Comparison of ENCODE assay signal across 12 mouse cellular contexts in genomic region chr17:45208596-45209386, GRCm38 (mm10).
DNase-seq lines count a peak whose midpoint lies in the region; ATAC-seq and TF ChIP-seq lines count a peak whose summit lies in the region.
"Had no signal": no experiment of that assay in that cellular context is flagged by ENCODE, and none has a peak within 500 bp of the region (broad histone marks: within the 10 kb centered on the region; RNA-seq: fewer than 3 reads in every experiment).

No protein-coding gene starts in this region.

- 45% methylated on average over 14 of the region's 14 CpGs for WGBS in forebrain, embryonic 14.5 days
- WGBS in forebrain, embryonic 11.5 days, result 57% methylated on average over 14 of the region's 14 CpGs
- 49% methylated on average over 14 of the region's 14 CpGs for WGBS in embryonic facial prominence, embryonic 10.5 days
- 30% methylated on average over 14 of the region's 14 CpGs for WGBS in midbrain, embryonic 15.5 days

- no peak overlapping the region for H3K9ac ChIP-seq in forebrain, embryonic 14.5 days (ENCODE audit: low read length)
- no peak overlapping the region for H3K9ac ChIP-seq in forebrain, embryonic 11.5 days (ENCODE audit: low read length)
- no peak overlapping the region for H3K9ac ChIP-seq in midbrain, embryonic 15.5 days
- H3K9ac ChIP-seq: liver, embryonic 14.5 days had no signal

- H3K4me2 ChIP-seq in forebrain, embryonic 14.5 days (ENCODE audit: low read length), result no peak overlapping the region
- no peak overlapping the region for H3K4me2 ChIP-seq in forebrain, embryonic 11.5 days (ENCODE audit: low read depth, low read length, severe bottlenecking)
- H3K4me2 ChIP-seq in midbrain, embryonic 15.5 days, result no peak overlapping the region
- H3K4me2 ChIP-seq: heart, embryonic 11.5 days had no signal

- H3K9me3 ChIP-seq in forebrain, embryonic 14.5 days (replicated peaks; ENCODE audit: control insufficient read depth, low read length), result no peaks in the 10 kb centered on the region
- no peaks in the 10 kb centered on the region for H3K9me3 ChIP-seq in forebrain, embryonic 11.5 days (ENCODE audit: control insufficient read depth, low read length)
- no peaks in the 10 kb centered on the region for H3K9me3 ChIP-seq in embryonic facial prominence, embryonic 10.5 days
- no peaks in the 10 kb centered on the region for H3K9me3 ChIP-seq in midbrain, embryonic 15.5 days

- H3K27ac ChIP-seq in forebrain, embryonic 14.5 days (ENCODE audit: low read depth, low read length), result no peak overlapping the region
- no peak overlapping the region for H3K27ac ChIP-seq in forebrain, embryonic 11.5 days (ENCODE audit: low read depth, low read length)
- H3K27ac ChIP-seq in embryonic facial prominence, embryonic 10.5 days (replicated peaks), result 0 out of 2 replicates have a peak overlapping the region, but pooled peaks have one; percentile 4
- peak overlapping the region; percentile 61 for H3K27ac ChIP-seq in layer of hippocampus, adult 2 months
- no peak overlapping the region for H3K27ac ChIP-seq in midbrain, embryonic 15.5 days
- H3K27ac ChIP-seq: liver, embryonic 14.5 days had no signal

- H3K27me3 ChIP-seq in forebrain, embryonic 14.5 days (replicated peaks; ENCODE audit: control insufficient read depth, insufficient read depth, low read length), result no peaks in the 10 kb centered on the region
- H3K27me3 ChIP-seq in forebrain, embryonic 11.5 days (ENCODE audit: control insufficient read depth, insufficient read depth, low read length), result no peaks in the 10 kb centered on the region
- H3K27me3 ChIP-seq in embryonic facial prominence, embryonic 10.5 days (replicated peaks; ENCODE audit: low read depth, poor library complexity, severe bottlenecking), result no peaks in the 10 kb centered on the region
- no peaks in the 10 kb centered on the region for H3K27me3 ChIP-seq in midbrain, embryonic 15.5 days (replicated peaks)

- peak; percentile 13 for DNase-seq in forebrain, embryonic 14.5 days (ENCODE audit: low spot score)
- DNase-seq in forebrain, embryonic 11.5 days (ENCODE audit: low spot score), result no peak
- DNase-seq in embryonic facial prominence, embryonic 10.5 days (ENCODE audit: low spot score), result no peak
- DNase-seq in layer of hippocampus, adult 2 months (ENCODE audit: low spot score in 2 of 2), result peak; percentile 23 to 45
- no peak for DNase-seq in right cerebral cortex, postnatal 10 days (ENCODE audit: low spot score in 2 of 2)
- DNase-seq in MN1 (ENCODE audit: low spot score), result no peak
- DNase-seq: lung, postnatal 4 days had no signal

- no peaks in the 10 kb centered on the region for H3K4me1 ChIP-seq in forebrain, embryonic 14.5 days (ENCODE audit: control insufficient read depth, insufficient read depth, low read length)
- no peaks in the 10 kb centered on the region for H3K4me1 ChIP-seq in forebrain, embryonic 11.5 days (replicated peaks; ENCODE audit: control insufficient read depth, insufficient read depth, low read length)
- H3K4me1 ChIP-seq in embryonic facial prominence, embryonic 10.5 days, result peaks cover 11% of the 10 kb centered on the region
- H3K4me1 ChIP-seq in midbrain, embryonic 15.5 days, result no peaks in the 10 kb centered on the region

- no peak for TF ChIP-seq CTCF in layer of hippocampus, adult 2 months (conservative IDR thresholded peaks at IDR 0.05)

- H3K4me3 ChIP-seq in forebrain, embryonic 14.5 days (ENCODE audit: low read depth, low read length), result no peak overlapping the region
- H3K4me3 ChIP-seq in forebrain, embryonic 11.5 days (ENCODE audit: low read depth, low read length), result no peak overlapping the region
- no peak overlapping the region for H3K4me3 ChIP-seq in embryonic facial prominence, embryonic 10.5 days
- H3K4me3 ChIP-seq in layer of hippocampus, adult 2 months, result no peak overlapping the region
- no peak overlapping the region for H3K4me3 ChIP-seq in midbrain, embryonic 15.5 days

- H3K36me3 ChIP-seq in forebrain, embryonic 14.5 days (ENCODE audit: control insufficient read depth, insufficient read depth, low read length), result no peaks in the 10 kb centered on the region
- no peaks in the 10 kb centered on the region for H3K36me3 ChIP-seq in forebrain, embryonic 11.5 days (ENCODE audit: control insufficient read depth, insufficient read depth, low read length)
- no peaks in the 10 kb centered on the region for H3K36me3 ChIP-seq in embryonic facial prominence, embryonic 10.5 days (replicated peaks)
- H3K36me3 ChIP-seq in midbrain, embryonic 15.5 days (replicated peaks), result no peaks in the 10 kb centered on the region
- H3K36me3 ChIP-seq: G1E had no signal

- no peak for ATAC-seq in forebrain, embryonic 14.5 days
- no peak for ATAC-seq in forebrain, embryonic 11.5 days (replicated peaks; ENCODE audit: low FRiP score)
- ATAC-seq in midbrain, embryonic 15.5 days (replicated peaks), result peak; percentile 30; the same call in 1 of the 2 replicates
- no peak for ATAC-seq in megakaryocyte-erythroid progenitor cell, adult 5-6 weeks (replicated peaks; ENCODE audit: low FRiP score, low TSS enrichment, poor library complexity, severe bottlenecking)

Comparison
In these comparisons a context has a peak if more than half of its experiments do, and no peak if none do; other contexts are left out.
1. DNase-seq: peak in forebrain, embryonic 14.5 days (single experiment) and layer of hippocampus, adult 2 months (2 of 2); none in forebrain, embryonic 11.5 days (single experiment), embryonic facial prominence, embryonic 10.5 days (single experiment), right cerebral cortex, postnatal 10 days (0 of 2) and MN1 (single experiment).
2. H3K27ac ChIP-seq: peak in embryonic facial prominence, embryonic 10.5 days (single experiment) and layer of hippocampus, adult 2 months (single experiment); none in forebrain, embryonic 14.5 days (single experiment), forebrain, embryonic 11.5 days (single experiment) and midbrain, embryonic 15.5 days (single experiment).